Mouse (Mus musculus) liver, embryonic 14 days (tissue): ENCODE data around the gene Mtus2. TPM values are rescaled to one million over a fixed set of nuclear protein-coding genes. Genes with fewer than 3 reads are reported as not detected.

Experiments used
- polyA plus RNA-seq: library from polyadenylated mRNA; depleted of rRNA; stranded (reverse); fragments of >200 nt; gene quantifications from 2 replicates; pipeline ENCODE4 v1.2.3, GENCODE M21; 2012; rRNA removed

The Mtus2 gene
- polyA plus RNA-seq = 0.42 and 0.48 TPM in 2 replicates

GRCm38 (mm10) chr5:147956821-147957564 is at the start of gene Mtus2:
Gene Mtus2 (plus strand): TSS chr5:147957320.

Other genes starting within 250 kb of the Mtus2 start
- gene Flt1, start 231.3 kb upstream of the Mtus2 start, polyA plus RNA-seq = 0.98 and 1.2 TPM in 2 replicates
- gene Pomp, start 96.9 kb upstream of the Mtus2 start, polyA plus RNA-seq = 115 and 148 TPM in 2 replicates
- gene Slc46a3, start 62.5 kb upstream of the Mtus2 start, polyA plus RNA-seq = 15.1 and 16.7 TPM in 2 replicates